Mouse (Mus musculus): ENCODE data around the gene Gpr165.

Gene Gpr165

GRCm38 (mm10) chrX:96712907-96713774, at the start of gene Gpr165:
TSS of gene Gpr165 (plus strand) at chrX:96713441.
- no peak for DNase-seq (ENCODE audit: low read depth)

- DNase-seq (ENCODE audit: low read depth), result no peak
Observed at GRCm38 (mm10) chrX:96674871-96675270, 38.4 kb upstream of the Gpr165 start.
